Mouse (Mus musculus) liver, embryonic 16.5 days (tissue): ENCODE results near the gene Gm20696. TPM values are rescaled to one million over a fixed set of nuclear protein-coding genes. Genes with fewer than 3 reads are reported as not detected.
A peak's percentile ranks its signal among the peaks of the same experiment; 100 is the strongest.

Source experiments
- ATAC-seq: fragments of 200-750 bp; cut with Nextera tagmentation; 2 replicates; pipeline ENCODE4 v1.8.0; 2017; ENCODE audit warnings: low read depth, mild to moderate bottlenecking, moderate number of reproducible peaks, moderate library complexity
- H3K27ac ChIP-seq: fragments of 300-500 bp; sonication (generic); 2 replicates; pipeline ENCODE4 v1.5.1; 2014; ENCODE audit warnings: mild to moderate bottlenecking, low read length
- H3K27me3 ChIP-seq: fragments of 300-500 bp; sonication (generic); 2 replicates; pipeline ENCODE4 v1.6.1; 2014; ENCODE audit warnings: low read depth, low read length, mixed read lengths; ENCODE audit not compliant: control insufficient read depth, insufficient read depth
- H3K36me3 ChIP-seq: fragments of 300-500 bp; sonication (generic); 2 replicates; pipeline ENCODE4 v1.6.1; 2014; ENCODE audit warnings: mild to moderate bottlenecking; ENCODE audit not compliant: control insufficient read depth, insufficient read depth
- H3K4me1 ChIP-seq: fragments of 300-500 bp; sonication (generic); 2 replicates; pipeline ENCODE4 v1.6.1; 2014; ENCODE audit warnings: low read depth, low read length, mixed read lengths; ENCODE audit not compliant: control insufficient read depth
- H3K4me2 ChIP-seq: fragments of 300-500 bp; sonication (generic); 2 replicates; pipeline ENCODE4 v1.6.1; 2014; ENCODE audit warnings: low read depth, low read length, mixed read lengths
- H3K4me3 ChIP-seq: fragments of 300-500 bp; sonication (generic); 2 replicates; pipeline ENCODE4 v1.5.1; 2014; ENCODE audit warnings: low read depth, mild to moderate bottlenecking, low read length
- H3K9ac ChIP-seq: fragments of 300-500 bp; sonication (generic); 2 replicates; pipeline ENCODE4 v1.6.1; 2014; ENCODE audit warnings: low read depth, low read length
- H3K9me3 ChIP-seq: fragments of 300-500 bp; sonication (generic); replicated peaks from 2 replicates; pipeline ENCODE4 v1.6.1; 2016; ENCODE audit warnings: low read length; ENCODE audit not compliant: control insufficient read depth
- WGBS: fragments of 180-500 bp; shearing (Covaris S2); extraction: QIAGEN DNeasy Blood & Tissue Kit; methylation state at CpG from one replicate; pipeline ENCODE4 v1.1.7; 2014; ENCODE audit not compliant: insufficient replicate concordance; 5-methylcytosine and 5-hydroxymethylcytosine counted together
- polyA plus RNA-seq: library from polyadenylated mRNA; unstranded; fragments of >200 nt; fragmentation: Nextera tagmentation; extraction: Ambion mirVana; gene quantifications from 2 replicates; pipeline ENCODE4 v1.2.1, GENCODE M21; 2015

Gm20696 gene
- polyA plus RNA-seq, 1 experiment from 2014 or later, result 0.35 TPM

- Histone ChIP-seq H3K27me3 (no peaks in the 10 kb centered on the region), H3K36me3 (no peaks in the 10 kb centered on the region), H3K4me2 (no peak overlapping the region), H3K9ac (no peak overlapping the region), H3K27ac (no peak overlapping the region), H3K4me1 (peaks cover 14% of the 10 kb centered on the region; the same call in 1 of the 2 replicates), H3K9me3 (no peaks in the 10 kb centered on the region), H3K4me3 (no peak overlapping the region)
- WGBS, result 72% methylated on average over 20 of the region's 20 CpGs
- ATAC-seq, result no peak
Observed at GRCm38 (mm10) chr6:99268171-99269061, 398.2 kb downstream of the Gm20696 start.

DNA sequence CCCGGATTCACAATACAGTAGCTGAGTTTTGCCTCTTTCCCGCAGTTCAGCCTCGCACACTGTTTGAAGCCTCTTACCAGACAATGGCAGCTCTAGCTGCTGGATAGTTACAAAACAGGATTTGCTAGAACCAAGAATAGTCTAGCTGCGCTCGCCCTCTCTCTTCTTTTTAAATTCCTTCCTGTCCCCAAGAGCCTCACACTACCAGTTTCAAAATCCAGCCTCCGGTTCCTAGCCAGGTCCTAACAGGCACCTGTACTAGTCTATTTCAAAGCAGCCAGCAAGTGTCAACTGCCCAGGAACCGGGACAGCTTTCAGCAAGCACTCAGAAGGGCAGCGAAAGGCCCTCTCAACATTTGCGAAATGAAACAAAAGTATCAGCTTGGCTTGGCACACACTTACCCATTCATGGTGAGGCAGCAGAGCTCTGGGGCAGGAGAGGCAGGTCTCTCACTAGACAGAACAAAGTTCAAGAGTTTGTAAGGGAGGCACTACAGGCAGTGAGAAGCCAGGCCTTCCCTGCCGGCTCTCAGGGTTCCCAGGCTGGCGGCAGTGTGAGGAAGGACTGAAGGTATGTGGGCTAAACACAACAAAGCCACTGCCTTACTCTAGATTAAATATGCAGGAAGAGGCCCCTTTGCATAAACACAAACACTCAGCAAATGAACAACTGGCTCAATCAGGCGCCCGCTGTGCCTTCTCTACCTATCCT, 400.5 kb downstream of the Gm20696 start:
- 17% methylated on average over 13 of the region's 13 CpGs for WGBS
- peak overlapping the region; percentile 28 for H3K4me3 ChIP-seq

DNA sequence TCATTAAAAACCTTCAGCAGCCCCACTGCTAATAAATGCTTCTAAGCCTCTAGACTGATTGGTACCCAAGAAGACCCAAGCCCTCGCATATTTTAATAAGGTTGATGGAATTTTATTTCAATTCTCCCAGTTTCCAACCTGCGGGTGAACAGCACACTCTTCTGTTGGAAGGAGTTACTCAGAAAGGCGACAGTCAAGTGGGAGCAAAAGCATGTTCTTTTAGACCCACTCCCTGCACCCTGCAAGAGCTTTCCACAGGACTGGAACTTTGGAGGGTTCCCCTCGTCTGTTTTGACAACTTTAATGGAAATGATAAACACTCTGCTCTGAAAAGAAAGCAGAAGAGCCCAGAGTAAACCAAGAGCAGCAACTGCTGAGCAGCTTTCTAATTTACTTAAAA, 401.4 kb downstream of the Gm20696 start:
- 28% methylated on average over 4 of the region's 4 CpGs for WGBS
- H3K27ac ChIP-seq, result no peak overlapping the region; the same call in 1 of the 2 replicates
- H3K4me1 ChIP-seq, result peaks cover 8% of the 10 kb centered on the region; the same call in 1 of the 2 replicates
- H3K36me3 ChIP-seq, result no peaks in the 10 kb centered on the region
- ATAC-seq, result no peak
- H3K4me2 ChIP-seq, result peak overlapping the region; percentile 47
- no peaks in the 10 kb centered on the region for H3K9me3 ChIP-seq
- no peak overlapping the region for H3K9ac ChIP-seq
- H3K27me3 ChIP-seq, result no peaks in the 10 kb centered on the region
- no peak overlapping the region for H3K4me3 ChIP-seq

More for the DNA sequence above, 400.5 kb downstream of the Gm20696 start:
- ATAC-seq, result 0 out of 2 replicates have a peak, but pooled peaks have one; percentile 39
- Histone ChIP-seq H3K4me1 (peaks cover 8% of the 10 kb centered on the region; the same call in 1 of the 2 replicates), H3K9ac (peak overlapping the region; percentile 1; the same call in 1 of the 2 replicates), H3K27me3 (no peaks in the 10 kb centered on the region), H3K27ac (peak overlapping the region; percentile 63), H3K4me2 (peak overlapping the region; percentile 47), H3K9me3 (no peaks in the 10 kb centered on the region), H3K36me3 (no peaks in the 10 kb centered on the region)

DNA sequence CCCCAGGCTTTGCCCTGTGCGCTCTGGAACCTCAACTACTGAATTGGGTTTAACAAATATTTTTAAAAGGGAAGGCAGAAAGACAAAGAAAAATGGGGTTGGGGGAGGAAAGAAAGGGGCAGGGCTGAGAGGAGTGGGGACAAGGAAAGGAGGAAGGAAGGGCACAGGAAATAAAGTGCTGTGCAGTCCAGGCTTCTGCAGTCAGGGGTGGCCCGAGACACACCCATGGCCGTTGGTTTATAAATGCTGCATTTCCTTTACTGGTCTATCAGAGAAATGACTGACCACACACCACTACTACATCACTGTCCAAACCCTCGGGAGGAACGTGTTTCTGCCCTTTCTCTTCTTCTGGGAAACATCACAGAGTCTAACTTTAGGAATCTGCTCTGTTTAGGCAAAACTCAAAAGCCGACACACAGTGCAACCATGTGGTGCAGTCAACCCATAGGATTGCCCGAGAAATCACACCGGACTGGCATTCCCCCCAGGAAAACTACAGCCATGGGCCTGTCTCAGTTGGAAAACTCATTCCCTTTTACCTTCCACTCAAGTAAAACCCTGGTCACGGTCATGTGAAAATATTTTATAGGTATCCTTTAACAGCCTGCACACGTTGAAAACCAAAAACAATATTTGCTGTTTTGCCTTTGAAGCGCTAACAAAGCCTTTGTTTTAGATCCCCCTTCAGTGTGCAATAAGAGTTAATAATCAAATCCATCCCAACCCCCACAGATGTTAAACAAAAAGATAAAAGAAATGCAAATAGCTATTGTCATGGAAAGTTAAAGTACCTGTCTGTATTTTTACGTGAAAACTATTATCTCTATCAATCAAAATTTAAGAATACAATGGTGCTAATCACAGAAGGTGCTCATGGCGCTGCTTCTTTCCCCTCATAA, 402.2 kb downstream of the Gm20696 start:
- Histone ChIP-seq H3K9ac (no peak overlapping the region), H3K4me3 (no peak overlapping the region), H3K27me3 (no peaks in the 10 kb centered on the region), H3K4me1 (peaks cover 8% of the 10 kb centered on the region; the same call in 1 of the 2 replicates), H3K9me3 (no peaks in the 10 kb centered on the region), H3K36me3 (no peaks in the 10 kb centered on the region), H3K27ac (peak overlapping the region; percentile 6; the same call in 1 of the 2 replicates), H3K4me2 (no peak overlapping the region; the same call in 1 of the 2 replicates)
- 0 out of 2 replicates have a peak, but pooled peaks have one; percentile 30 for ATAC-seq
- 19% methylated on average over 13 of the region's 13 CpGs for WGBS

GRCm38 (mm10) chr6:99263886-99264185, 402.8 kb downstream of the Gm20696 start:
- Histone ChIP-seq H3K27ac (peak overlapping the region; percentile 6; the same call in 1 of the 2 replicates), H3K27me3 (no peaks in the 10 kb centered on the region), H3K36me3 (no peaks in the 10 kb centered on the region), H3K9me3 (no peaks in the 10 kb centered on the region), H3K4me2 (no peak overlapping the region; the same call in 1 of the 2 replicates), H3K9ac (no peak overlapping the region), H3K4me3 (no peak overlapping the region), H3K4me1 (peaks cover 8% of the 10 kb centered on the region; the same call in 1 of the 2 replicates)
- no peak for ATAC-seq
- WGBS, result 8% methylated on average over 2 of the region's 2 CpGs

GRCm38 (mm10) chr6:99263061-99263885, 403.3 kb downstream of the Gm20696 start:
- Histone ChIP-seq H3K27me3 (no peaks in the 10 kb centered on the region), H3K27ac (peak overlapping the region; percentile 6; the same call in 1 of the 2 replicates), H3K36me3 (no peaks in the 10 kb centered on the region), H3K4me3 (no peak overlapping the region), H3K9ac (no peak overlapping the region), H3K4me2 (no peak overlapping the region; the same call in 1 of the 2 replicates), H3K9me3 (no peaks in the 10 kb centered on the region), H3K4me1 (peaks cover 8% of the 10 kb centered on the region)
- ATAC-seq, result no peak
- 13% methylated on average over 11 of the region's 12 CpGs for WGBS

GRCm38 (mm10) chr6:99261737-99262130, 404.9 kb downstream of the Gm20696 start:
- H3K4me1 ChIP-seq, result peaks cover 8% of the 10 kb centered on the region
- no peak overlapping the region for H3K9ac ChIP-seq
- H3K36me3 ChIP-seq, result no peaks in the 10 kb centered on the region
- H3K4me2 ChIP-seq, result no peak overlapping the region
- no peak for ATAC-seq
- H3K27ac ChIP-seq, result no peak overlapping the region
- WGBS, result 52% methylated on average over 4 of the region's 4 CpGs
- no peak overlapping the region for H3K4me3 ChIP-seq
- H3K27me3 ChIP-seq, result no peaks in the 10 kb centered on the region
- no peaks in the 10 kb centered on the region for H3K9me3 ChIP-seq
